Mouse (Mus musculus) T-helper 17 cell (primary cell): ENCODE data around the gene Gm20806.
"Not testable (repeated sequence)": the region's sequence is repeated elsewhere in the genome, so short reads cannot be mapped to it uniquely, and the experiment has no call there.

Experiments used
- in situ Hi-C, 2 experiments: fragments of 300-600 bp; cut with MboI, MseI; formaldehyde crosslinking; loops; 1 replicate in 1 of 2; 2 replicates in 1 of 2; pipeline ENCODE4 v1.15.1; 2025; ENCODE audit warnings: high pct_unique_total_duplicates in 2 of 2

Gm20806 gene

DNA sequence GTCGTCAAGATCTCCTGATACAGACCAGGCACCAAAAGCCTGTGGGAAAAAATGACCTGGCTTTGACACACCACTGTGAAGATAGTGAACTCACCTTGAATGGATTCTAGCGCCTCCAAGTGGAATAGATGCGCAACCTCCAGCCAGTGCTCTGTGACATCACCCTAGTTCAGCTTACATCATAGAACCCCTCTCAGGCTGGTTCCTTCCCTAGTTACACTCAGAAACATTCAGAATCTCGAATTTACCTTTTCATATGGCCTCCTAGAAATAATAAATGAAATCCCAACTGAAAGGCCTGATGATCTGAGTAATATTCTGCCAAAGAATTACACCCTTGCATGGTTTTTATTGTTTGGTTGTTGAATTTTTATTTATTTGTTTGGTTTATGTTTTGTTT lies at the start of gene Gm20806:
Gm20806 (minus strand) TSS at position 101 of the 400 bp plus-strand sequence.
- in situ Hi-C loops: not testable (repeated sequence)
